Mouse (Mus musculus) thymus, postnatal 4 days (tissue): ENCODE measurements around the gene Otog.

Experiments
- DNase-seq: peaks from one replicate; pipeline ENCODE4 v3.0.0; 2021

The Otog gene

GRCm38 (mm10) chr7:46285161-46285839 lies 44.5 kb downstream of the Otog start:
- no peak for DNase-seq

GRCm38 (mm10) chr7:46286391-46286790 lies 45.6 kb downstream of the Otog start:
- DNase-seq = no peak

- DNase-seq = no peak
Observed at GRCm38 (mm10) chr7:46287051-46287450, 46.3 kb downstream of the Otog start.

GRCm38 (mm10) chr7:46296330-46296729 lies 55.5 kb downstream of the Otog start:
- DNase-seq = no peak

GRCm38 (mm10) chr7:46301031-46301632 lies 60.3 kb downstream of the Otog start:
- DNase-seq = no peak

- no peak for DNase-seq
Observed at GRCm38 (mm10) chr7:46313486-46313885, 72.7 kb downstream of the Otog start.

- DNase-seq = no peak
Observed at GRCm38 (mm10) chr7:46314220-46315009, 73.6 kb downstream of the Otog start.

GRCm38 (mm10) chr7:46315692-46316091 lies 74.9 kb downstream of the Otog start:
- no peak for DNase-seq

- DNase-seq = no peak
Observed at GRCm38 (mm10) chr7:46316948-46317347, 76.2 kb downstream of the Otog start.

GRCm38 (mm10) chr7:46321242-46321641 lies 80.5 kb downstream of the Otog start:
- no peak for DNase-seq

GRCm38 (mm10) chr7:46327896-46328295 lies 87.1 kb downstream of the Otog start:
- no peak for DNase-seq

GRCm38 (mm10) chr7:46337397-46337796 lies 96.6 kb downstream of the Otog start:
- no peak for DNase-seq

GRCm38 (mm10) chr7:46339818-46340217 lies 99.0 kb downstream of the Otog start:
- no peak for DNase-seq

- DNase-seq = no peak
Observed at GRCm38 (mm10) chr7:46340295-46340694, 99.5 kb downstream of the Otog start.

GRCm38 (mm10) chr7:46341471-46341870 lies 100.7 kb downstream of the Otog start:
- DNase-seq = no peak

- DNase-seq = no peak
Observed at GRCm38 (mm10) chr7:46347692-46348091, 106.9 kb downstream of the Otog start.

GRCm38 (mm10) chr7:46348813-46349212 lies 108.0 kb downstream of the Otog start:
- DNase-seq = no peak

GRCm38 (mm10) chr7:46350119-46350702 lies 109.4 kb downstream of the Otog start:
- no peak for DNase-seq

GRCm38 (mm10) chr7:46352748-46353147 lies 112.0 kb downstream of the Otog start:
- DNase-seq = no peak

- DNase-seq = no peak
Observed at GRCm38 (mm10) chr7:46353216-46353615, 112.4 kb downstream of the Otog start.

- DNase-seq = no peak
Observed at GRCm38 (mm10) chr7:46353875-46354274, 113.1 kb downstream of the Otog start.
